Mouse (Mus musculus) gastrocnemius, postnatal 4 days (tissue): ENCODE results near the gene Sirpa. TPM values are rescaled to one million over a fixed set of nuclear protein-coding genes. Genes with fewer than 3 reads are reported as not detected.
A peak's percentile ranks its signal among the peaks of the same experiment; 100 is the strongest.

Experiments
- DNase-seq, 2 experiments: peaks; one replicate each; pipeline ENCODE4 v3.0.0; 2021 to 2022; ENCODE audit warnings: low spot score in 2 of 2, mixed read lengths in 2 of 2
- total RNA-seq, 2 experiments: library from RNA; stranded (reverse); gene quantifications; 2 replicates each; pipeline ENCODE4 v1.2.3; 2021

Sirpa gene
- total RNA-seq, 2 experiments from 2014 or later: 43.1 to 46.2 TPM

- no peak for DNase-seq
Measured at GRCm38 (mm10) chr2:129630978-129631660, 38.5 kb downstream of the Sirpa start.

DNA sequence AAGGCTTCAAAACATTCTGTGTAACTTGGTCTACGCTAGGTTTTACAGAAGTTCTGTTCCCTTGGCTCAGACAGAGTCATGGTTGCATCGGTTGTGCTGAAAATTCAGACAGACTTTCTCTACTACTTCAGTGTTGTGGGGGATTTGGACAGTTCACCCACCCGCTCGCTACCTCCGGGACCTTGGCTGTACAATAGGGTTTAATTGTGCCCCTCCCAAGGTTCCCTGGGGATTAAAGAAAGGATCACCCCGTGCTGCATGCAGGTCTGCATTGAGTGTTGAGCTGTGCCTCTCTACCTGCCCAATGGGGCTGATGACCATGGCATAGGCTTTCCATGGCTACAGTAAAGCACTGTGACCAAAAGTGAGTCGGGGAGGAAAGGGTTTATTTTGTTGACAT lies 39.7 kb downstream of the Sirpa start:
- DNase-seq: no peak

DNA sequence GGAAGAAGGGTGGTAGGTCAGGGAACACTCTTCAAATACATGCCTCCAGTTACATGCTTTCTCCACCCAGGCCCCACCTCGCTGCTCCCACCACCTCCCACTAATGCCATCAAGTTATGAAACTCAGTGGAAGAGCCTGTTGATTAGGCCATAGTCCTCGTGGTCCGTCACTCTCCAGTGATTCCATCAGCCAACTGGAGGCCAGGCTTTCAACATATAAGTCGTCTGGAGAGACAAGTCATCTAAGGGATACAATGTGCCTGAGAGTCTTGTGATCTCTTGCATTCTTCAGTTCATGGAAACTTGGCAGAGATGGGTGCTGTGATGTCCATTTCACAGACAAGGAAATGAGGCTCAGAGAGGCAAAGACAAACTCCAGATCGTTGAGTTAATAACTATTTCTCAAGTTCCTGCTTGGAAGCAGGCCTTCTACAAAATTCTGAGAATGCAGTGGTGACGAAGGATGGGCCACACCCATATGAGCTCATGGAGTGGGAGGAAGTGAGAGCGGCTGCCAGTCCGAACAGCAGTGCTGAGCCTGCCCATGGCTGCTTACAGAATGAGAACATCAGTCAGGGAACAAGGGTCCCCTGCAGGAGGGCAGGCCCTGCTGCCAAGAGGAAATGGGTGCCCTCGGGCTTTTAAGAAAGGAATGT lies 40.6 kb downstream of the Sirpa start:
- DNase-seq: peak; percentile 49 to 73

DNA sequence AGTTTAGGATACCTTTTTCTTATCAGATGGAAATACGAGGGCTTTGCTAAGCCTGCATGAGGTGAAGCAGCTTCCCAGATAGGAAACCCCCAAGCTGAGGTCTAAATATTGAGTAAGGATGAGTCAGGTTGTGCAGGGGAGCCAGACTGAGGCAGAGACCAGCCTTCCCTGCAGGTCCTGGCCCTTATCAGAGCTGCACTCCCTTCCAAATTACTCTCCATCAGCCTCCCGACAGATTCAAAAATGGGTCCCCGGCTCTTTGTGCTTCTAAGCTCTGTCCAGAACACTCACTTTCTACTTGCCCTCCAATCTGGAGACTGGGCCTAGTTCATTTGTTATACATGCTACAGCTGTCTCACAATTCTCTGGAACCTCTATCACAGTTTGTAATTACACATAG lies 41.3 kb downstream of the Sirpa start:
- DNase-seq: no peak

DNA sequence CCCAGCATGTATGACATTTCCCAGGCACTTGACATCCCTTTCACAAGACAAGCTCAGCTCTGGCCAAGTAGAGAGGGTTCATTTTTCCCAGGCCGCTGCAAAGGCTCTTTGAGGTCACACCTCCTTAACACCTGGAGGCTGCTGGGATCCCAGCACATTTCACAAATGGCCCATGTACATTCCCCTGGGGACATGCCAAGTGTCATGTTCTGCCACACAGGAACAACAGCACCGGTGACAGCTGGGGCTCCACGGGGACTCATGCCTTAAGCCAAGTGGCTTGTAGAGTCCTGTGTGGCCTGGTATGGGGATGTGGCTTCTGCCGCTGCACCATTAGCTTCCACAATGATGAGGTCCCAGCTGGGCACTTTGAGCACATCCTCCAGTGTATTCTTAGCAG lies 60.0 kb downstream of the Sirpa start:
- DNase-seq: no peak

DNA sequence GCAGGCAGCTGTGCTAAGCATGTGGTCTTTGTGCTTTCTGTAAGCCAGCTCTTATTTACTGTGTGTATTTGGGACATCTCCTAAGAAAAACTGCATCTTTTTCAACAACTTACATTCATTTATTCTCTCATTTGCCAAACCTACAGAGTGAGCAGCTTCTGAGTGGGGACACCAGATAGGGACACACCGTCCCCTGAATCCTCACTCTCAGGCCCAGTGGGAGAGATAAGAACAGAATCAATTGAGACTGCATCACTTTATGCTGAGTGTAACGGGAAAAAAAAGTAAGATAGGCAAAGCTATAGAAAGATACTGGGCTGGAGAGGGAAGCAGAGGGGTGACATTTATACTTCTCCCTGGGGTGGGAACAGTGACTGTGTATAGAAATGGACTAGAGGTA lies 61.0 kb downstream of the Sirpa start:
- DNase-seq: no peak

DNA sequence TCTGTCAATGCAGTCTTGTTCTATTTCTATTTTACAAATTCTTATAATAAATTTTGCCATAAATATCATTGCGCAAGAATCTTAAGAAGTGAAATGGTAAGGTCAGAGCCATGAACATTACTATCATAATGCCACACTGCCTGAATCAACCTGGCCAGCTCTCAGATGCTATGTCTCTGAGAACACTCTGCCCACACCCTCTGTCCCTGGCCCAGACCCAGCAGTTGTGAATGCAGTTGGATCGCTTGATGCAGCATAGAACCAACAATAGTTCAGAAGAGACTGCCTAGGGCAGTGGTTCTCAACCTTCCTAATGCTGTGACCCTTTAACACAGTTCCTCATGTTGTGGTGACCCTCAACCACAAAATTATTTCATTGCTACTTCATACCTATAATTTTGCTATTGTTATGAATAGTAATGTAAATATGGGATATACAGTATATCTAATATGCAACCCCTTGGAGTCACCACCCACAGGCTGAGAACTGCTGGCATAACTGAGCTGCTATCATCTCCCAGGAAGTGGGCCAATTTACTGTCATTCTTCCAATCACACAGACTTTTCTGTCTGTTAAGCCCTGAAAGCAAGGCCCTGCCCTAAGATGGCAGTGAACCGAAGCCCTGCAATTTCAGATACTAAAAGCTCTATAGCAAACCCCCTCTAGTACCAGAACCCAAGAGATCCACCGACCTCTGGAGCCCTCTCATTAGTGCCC lies 61.8 kb downstream of the Sirpa start:
- no peak for DNase-seq

GRCm38 (mm10) chr2:129655033-129655432 lies 62.4 kb downstream of the Sirpa start:
- no peak for DNase-seq

- DNase-seq: no peak
Measured at GRCm38 (mm10) chr2:129658796-129659195, 66.2 kb downstream of the Sirpa start.

GRCm38 (mm10) chr2:129660020-129660419 lies 67.4 kb downstream of the Sirpa start:
- DNase-seq: no peak

GRCm38 (mm10) chr2:129662484-129662883 lies 69.8 kb downstream of the Sirpa start:
- no peak for DNase-seq

- DNase-seq: no peak
Measured at GRCm38 (mm10) chr2:129671911-129672310, 79.3 kb downstream of the Sirpa start.

DNA sequence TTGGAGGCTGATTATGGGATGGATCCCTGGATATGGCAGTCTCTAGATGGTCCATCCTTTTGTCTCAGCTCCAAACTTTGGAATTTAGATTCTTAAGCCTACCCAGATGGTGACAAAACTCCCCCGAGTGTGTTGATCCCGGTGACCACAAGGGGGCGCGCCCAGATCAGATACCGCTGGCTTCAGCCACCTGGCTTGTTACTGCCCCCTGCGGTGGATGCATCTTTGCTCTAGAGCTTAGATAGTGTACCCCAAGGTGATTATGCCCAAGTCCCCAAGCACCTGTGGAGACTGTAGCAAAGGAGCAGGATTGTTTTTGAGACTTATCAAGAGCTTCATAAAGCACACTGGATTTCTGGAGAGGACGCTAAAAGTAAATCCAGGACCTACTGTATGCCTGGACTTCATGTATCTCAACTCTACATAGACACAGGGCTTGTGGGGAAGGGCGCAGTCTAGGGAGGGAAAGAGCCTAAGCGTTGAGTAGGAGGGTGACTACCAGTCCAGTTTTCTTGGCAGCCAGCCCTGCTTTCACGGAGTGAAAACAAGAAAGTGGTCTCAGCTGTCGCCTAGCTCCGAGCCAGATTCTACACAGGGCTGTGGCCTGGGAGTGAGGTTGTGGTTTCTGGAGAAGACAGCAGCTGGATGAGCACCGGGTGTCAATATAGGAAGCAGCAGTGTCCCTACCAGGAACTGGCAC lies 82.5 kb downstream of the Sirpa start:
- DNase-seq: peak; percentile 71 to 80

- no peak for DNase-seq
Measured at GRCm38 (mm10) chr2:129677664-129678063, 85.0 kb downstream of the Sirpa start.

GRCm38 (mm10) chr2:129679066-129679465 lies 86.4 kb downstream of the Sirpa start:
- no peak for DNase-seq

DNA sequence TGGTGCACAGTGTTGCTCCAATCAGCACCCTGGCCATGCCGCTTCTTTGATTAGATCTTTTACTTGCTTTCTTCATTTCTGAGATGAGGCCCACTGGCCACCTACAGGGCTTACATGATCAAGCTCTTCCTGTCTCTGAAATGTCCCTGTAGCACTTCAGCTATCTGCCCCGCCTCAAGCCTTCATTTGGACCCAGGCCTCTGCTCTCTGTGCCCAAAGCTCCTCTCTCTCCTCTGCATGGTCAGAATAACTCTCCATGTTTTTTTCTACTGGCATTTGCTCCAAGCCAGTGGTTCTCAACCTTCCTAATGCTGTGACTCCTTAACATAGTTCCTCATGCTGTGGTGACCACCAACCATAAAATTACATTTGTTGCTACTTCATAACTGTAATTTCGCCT lies 87.6 kb downstream of the Sirpa start:
- DNase-seq: no peak

Other genes with a start within 250 kb of the Sirpa start
- gene Il1b, start 221.7 kb upstream of the Sirpa start, total RNA-seq: under 1 TPM in 1 of 2 experiments, not detected in 1; 0.52 TPM
- gene F830045P16Rik, start 56.2 kb upstream of the Sirpa start, total RNA-seq: under 1 TPM in 1 of 2 experiments, not detected in 1; 0.18 TPM
- not detected for gene Pdyn, start 107.0 kb downstream of the Sirpa start, total RNA-seq
- 10 to 100 TPM; 11.5 to 11.9 TPM for gene Stk35, start 207.7 kb downstream of the Sirpa start, total RNA-seq